Mouse (Mus musculus) erythroblast, adult 5-6 weeks (primary cell): ENCODE measurements around the gene Arhgef3. TPM values are rescaled to one million over a fixed set of nuclear protein-coding genes. Genes with fewer than 3 reads are reported as not detected.
"Not testable (repeated sequence)": the region's sequence is repeated elsewhere in the genome, so short reads cannot be mapped to it uniquely, and the experiment has no call there.

ENCODE experiments used
- ATAC-seq: replicated peaks from 2 replicates; pipeline ENCODE4 v1.8.0; 2016; ENCODE audit warnings: moderate number of reproducible peaks, mild to moderate bottlenecking, moderate TSS enrichment, inconsistent platforms; ENCODE audit not compliant: poor library complexity, low FRiP score, severe bottlenecking
- total RNA-seq, 2 experiments: library from RNA; stranded (forward) in 1 of 2; stranded (reverse) in 1 of 2; fragments of 150-400 nt in 1 of 2; fragments of 200-764, 138-1000 nt in 1 of 2; gene quantifications; 2 replicates each; pipeline versions ENCODE4 v1.2.3 to v1.2.4; 2015 to 2017; ENCODE audit warnings: low replicate concordance in 2 of 2

Arhgef3 gene
- total RNA-seq, 2 experiments from 2014 or later = 7.7 to 8.3 TPM

GRCm38 (mm10) chr14:27183501-27184230, 69.0 kb downstream of the Arhgef3 start:
- ATAC-seq = no peak

- no peak for ATAC-seq
Observed at GRCm38 (mm10) chr14:27185902-27186301, 71.2 kb downstream of the Arhgef3 start.

- ATAC-seq = no peak
Observed at GRCm38 (mm10) chr14:27186596-27186995, 71.9 kb downstream of the Arhgef3 start.

GRCm38 (mm10) chr14:27187025-27187424, 72.3 kb downstream of the Arhgef3 start:
- ATAC-seq = no peak

- no peak for ATAC-seq
Observed at GRCm38 (mm10) chr14:27187885-27188284, 73.2 kb downstream of the Arhgef3 start.

GRCm38 (mm10) chr14:27192450-27192849, 77.8 kb downstream of the Arhgef3 start:
- ATAC-seq = no peak

- ATAC-seq = no peak
Observed at GRCm38 (mm10) chr14:27196980-27197379, 82.3 kb downstream of the Arhgef3 start.

- ATAC-seq = no peak
Observed at GRCm38 (mm10) chr14:27198490-27199089, 83.9 kb downstream of the Arhgef3 start.

- ATAC-seq = no peak
Observed at GRCm38 (mm10) chr14:27199119-27199518, 84.4 kb downstream of the Arhgef3 start.

- no peak for ATAC-seq
Observed at GRCm38 (mm10) chr14:27199870-27200269, 85.2 kb downstream of the Arhgef3 start.

GRCm38 (mm10) chr14:27200743-27201576, 86.3 kb downstream of the Arhgef3 start:
- no peak for ATAC-seq

GRCm38 (mm10) chr14:27201824-27202223, 87.1 kb downstream of the Arhgef3 start:
- ATAC-seq = no peak

- no peak for ATAC-seq
Observed at GRCm38 (mm10) chr14:27204704-27205103, 90.0 kb downstream of the Arhgef3 start.

- ATAC-seq = no peak
Observed at GRCm38 (mm10) chr14:27206443-27206842, 91.7 kb downstream of the Arhgef3 start.

GRCm38 (mm10) chr14:27209542-27209941, 94.8 kb downstream of the Arhgef3 start:
- ATAC-seq = no peak

- ATAC-seq = not testable (repeated sequence)
Observed at GRCm38 (mm10) chr14:27210801-27211200, 96.1 kb downstream of the Arhgef3 start.

GRCm38 (mm10) chr14:27211743-27212445, 97.2 kb downstream of the Arhgef3 start:
- ATAC-seq = no peak

- no peak for ATAC-seq
Observed at GRCm38 (mm10) chr14:27214232-27214631, 99.5 kb downstream of the Arhgef3 start.

GRCm38 (mm10) chr14:27219668-27220067, 105.0 kb downstream of the Arhgef3 start:
- no peak for ATAC-seq

- ATAC-seq = no peak
Observed at GRCm38 (mm10) chr14:27220297-27220696, 105.6 kb downstream of the Arhgef3 start.
